Mouse (Mus musculus) heart, adult 2 months (tissue): Measurements from ENCODE around the gene Pctp.

Experiments used
- CTCF ChIP-seq: fragments of 200-600 bp; IDR thresholded peaks from 2 replicates; pipeline ENCODE4 v1.8.1; 2022; ENCODE audit warnings: antibody characterized with exemption, mild to moderate bottlenecking, moderate library complexity
- EP300 ChIP-seq: fragments of 200-500 bp; IDR thresholded peaks from 2 replicates; pipeline ENCODE4 v1.6.1; 2011; ENCODE audit warnings: low read depth, low read length, control low read depth; ENCODE audit not compliant: insufficient read depth
- POLR2A ChIP-seq: fragments of 200-500 bp; IDR thresholded peaks from 2 replicates; pipeline ENCODE4 v1.6.1; 2011; ENCODE audit warnings: mild to moderate bottlenecking, low read depth, low read length, control low read depth; ENCODE audit not compliant: insufficient read depth

GRCm38 (mm10) chr11:89970726-89971125 lies 32.0 kb downstream of the Pctp start:
- no peak for TF ChIP-seq EP300
- TF ChIP-seq CTCF: no peak
- no peak for TF ChIP-seq POLR2A
